Comparison of ENCODE assay signal across 19 mouse cellular contexts in genomic region chr6:143393543-143394207, GRCm38 (mm10).
DNase-seq lines count a peak whose midpoint lies in the region; ATAC-seq lines count a peak whose summit lies in the region.
"Had no signal": no experiment of that assay in that cellular context is flagged by ENCODE, and none has a peak within 500 bp of the region (broad histone marks: within the 10 kb centered on the region; RNA-seq: fewer than 3 reads in every experiment).

No protein-coding gene starts in this region.

- no peaks in the 10 kb centered on the region for H3K36me3 ChIP-seq in lung, embryonic 15.5 days
- H3K36me3 ChIP-seq: embryonic facial prominence, embryonic 13.5 days; heart, embryonic 13.5 days; hindbrain, embryonic 15.5 days had no signal

- no peaks in the 10 kb centered on the region for H3K27me3 ChIP-seq in lung, embryonic 15.5 days
- H3K27me3 ChIP-seq: forebrain, embryonic 13.5 days; heart, embryonic 13.5 days; hindbrain, embryonic 15.5 days had no signal

- no peak overlapping the region for H3K4me2 ChIP-seq in lung, embryonic 15.5 days
- H3K4me2 ChIP-seq: embryonic facial prominence, embryonic 13.5 days; forebrain, embryonic 13.5 days; heart, embryonic 13.5 days; hindbrain, embryonic 15.5 days had no signal

- DNase-seq in CD4-positive, CD25-positive, alpha-beta regulatory T cell, adult 2 months (ENCODE audit: low read depth, low spot score), result peak; percentile 35
- no peak for DNase-seq in lung, postnatal 36 days
- peak; percentile 4 for DNase-seq in naive thymus-derived CD4-positive, alpha-beta T cell, adult 2 months (ENCODE audit: low read depth)
- DNase-seq in urinary bladder, postnatal 4 days (ENCODE audit: low spot score in 2 of 2), result no peak
- DNase-seq: adrenal gland, postnatal 10 days; B cell, adult 2 months; cerebellum, adult 11 months; cerebellum, adult 8-10 months; cerebellum, postnatal 14 days; forebrain, postnatal 0 days; gastrocnemius, postnatal 36 days; heart, postnatal 36 days had no signal

- H3K9me3 ChIP-seq in lung, embryonic 15.5 days, result no peaks in the 10 kb centered on the region
- H3K9me3 ChIP-seq: embryonic facial prominence, embryonic 13.5 days; forebrain, embryonic 13.5 days; heart, embryonic 13.5 days; hindbrain, embryonic 15.5 days had no signal

- no peak overlapping the region for H3K9ac ChIP-seq in lung, embryonic 15.5 days
- H3K9ac ChIP-seq: embryonic facial prominence, embryonic 13.5 days; forebrain, embryonic 13.5 days; forebrain, postnatal 0 days; heart, embryonic 13.5 days; hindbrain, embryonic 15.5 days had no signal

- peaks cover 8% of the 10 kb centered on the region for H3K4me1 ChIP-seq in lung, embryonic 15.5 days
- H3K4me1 ChIP-seq: forebrain, embryonic 13.5 days; heart, embryonic 13.5 days; hindbrain, embryonic 15.5 days had no signal

- H3K4me3 ChIP-seq in lung, embryonic 15.5 days, result no peak overlapping the region
- H3K4me3 ChIP-seq: embryonic facial prominence, embryonic 13.5 days; forebrain, embryonic 13.5 days; heart, embryonic 13.5 days; hindbrain, embryonic 15.5 days had no signal

- peak overlapping the region; percentile 77 for H3K27ac ChIP-seq in lung, embryonic 15.5 days
- H3K27ac ChIP-seq: embryonic facial prominence, embryonic 13.5 days; forebrain, embryonic 13.5 days; heart, embryonic 13.5 days; hindbrain, embryonic 15.5 days had no signal

- WGBS in lung, embryonic 15.5 days, result 38% methylated on average over 10 of the region's 10 CpGs

- no peak for ATAC-seq in CD4-positive, CD25-positive, alpha-beta regulatory T cell, adult 4 months
- ATAC-seq in lung, embryonic 15.5 days (ENCODE audit: borderline replicate concordance, extremely low read depth, low FRiP score, low TSS enrichment), result peak; percentile 78; the same call in 1 of the 2 replicates
- ATAC-seq in common myeloid progenitor, adult 5-6 weeks (replicated peaks; ENCODE audit: low read depth, poor library complexity, severe bottlenecking), result 0 out of 2 replicates have a peak, but pooled peaks have one; percentile 36
- ATAC-seq: forebrain, embryonic 13.5 days; forebrain, postnatal 0 days had no signal

Comparison
In these comparisons a context has a peak if more than half of its experiments do, and no peak if none do; other contexts are left out.
1. DNase-seq: peak in CD4-positive, CD25-positive, alpha-beta regulatory T cell, adult 2 months (single experiment) and naive thymus-derived CD4-positive, alpha-beta T cell, adult 2 months (single experiment); none in lung, postnatal 36 days (single experiment) and urinary bladder, postnatal 4 days (0 of 2).